Mouse (Mus musculus) neural tube, embryonic 13.5 days (tissue): ENCODE measurements at regions not wholly inside any gene's neighbourhood (a gene's known extent, or its start where the extent isn't known, plus 50 kb on each side); places are given as distances from the start of the nearest gene placed in this dataset.
A peak's percentile ranks its signal among the peaks of the same experiment; 100 is the strongest.

Experiments
- ATAC-seq: fragments of 200-750 bp; cut with Nextera tagmentation; 2 replicates; pipeline ENCODE4 v1.8.0; 2017; ENCODE audit warnings: low read depth, mild to moderate bottlenecking, moderate TSS enrichment, moderate library complexity
- H3K27ac ChIP-seq: fragments of 300-500 bp; sonication (generic); replicated peaks from 2 replicates; pipeline ENCODE4 v1.5.1; 2015; ENCODE audit warnings: moderate library complexity, mild to moderate bottlenecking, inconsistent platforms
- H3K27me3 ChIP-seq: fragments of 300-500 bp; sonication (generic); 2 replicates; pipeline ENCODE4 v1.6.1; 2015; ENCODE audit warnings: mild to moderate bottlenecking, inconsistent platforms
- H3K36me3 ChIP-seq: fragments of 300-500 bp; sonication (generic); 2 replicates; pipeline ENCODE4 v1.6.1; 2015; ENCODE audit warnings: mild to moderate bottlenecking, inconsistent platforms
- H3K4me1 ChIP-seq: fragments of 300-500 bp; sonication (generic); replicated peaks from 2 replicates; pipeline ENCODE4 v1.6.1; 2015; ENCODE audit warnings: inconsistent platforms
- H3K4me2 ChIP-seq: fragments of 300-500 bp; sonication (generic); 2 replicates; pipeline ENCODE4 v1.6.1; 2015; ENCODE audit warnings: inconsistent platforms, mild to moderate bottlenecking, moderate library complexity
- H3K4me3 ChIP-seq: fragments of 300-500 bp; sonication (generic); 2 replicates; pipeline ENCODE4 v1.5.1; 2015; ENCODE audit warnings: mild to moderate bottlenecking, inconsistent platforms
- H3K9ac ChIP-seq: fragments of 300-500 bp; sonication (generic); 2 replicates; pipeline ENCODE4 v1.6.1; 2015; ENCODE audit warnings: moderate library complexity, mild to moderate bottlenecking, inconsistent platforms
- H3K9me3 ChIP-seq: fragments of 300-500 bp; sonication (generic); 2 replicates; pipeline ENCODE4 v1.6.1; 2016; ENCODE audit warnings: inconsistent platforms
- WGBS: fragments of 180-500 bp; shearing (Covaris S2); methylation state at CpG from one replicate; pipeline ENCODE4 v1.1.7; 2015; 5-methylcytosine and 5-hydroxymethylcytosine counted together

DNA sequence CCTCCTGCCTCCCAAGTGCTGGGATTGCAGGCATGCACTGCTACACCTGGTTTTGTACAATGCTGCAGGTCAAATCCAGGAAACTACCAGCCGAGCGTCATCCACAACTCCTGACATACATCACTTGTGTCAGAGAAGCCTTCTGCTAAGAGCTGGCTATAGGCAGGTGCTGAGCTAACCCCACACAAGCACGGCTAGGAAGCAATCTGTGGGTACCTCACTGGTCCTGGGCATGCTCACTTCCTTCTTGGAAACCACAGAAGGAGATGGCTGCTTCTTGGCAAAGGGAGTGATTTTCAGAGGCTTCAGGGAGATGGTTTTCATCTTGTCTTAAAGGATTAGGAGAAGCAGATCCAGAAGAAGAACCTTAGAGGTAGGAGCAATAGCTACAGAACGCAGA, 111.3 kb downstream of the Zfp706 start:
- H3K9me3 ChIP-seq = no peaks in the 10 kb centered on the region
- no peak overlapping the region for H3K9ac ChIP-seq
- no peaks in the 10 kb centered on the region for H3K27me3 ChIP-seq
- H3K4me1 ChIP-seq = peaks cover 26% of the 10 kb centered on the region
- no peak overlapping the region for H3K27ac ChIP-seq
- no peak overlapping the region for H3K4me2 ChIP-seq
- H3K4me3 ChIP-seq = no peak overlapping the region
- no peaks in the 10 kb centered on the region for H3K36me3 ChIP-seq
- ATAC-seq = no peak
- WGBS = 91% methylated on average over 4 of the region's 4 CpGs

DNA sequence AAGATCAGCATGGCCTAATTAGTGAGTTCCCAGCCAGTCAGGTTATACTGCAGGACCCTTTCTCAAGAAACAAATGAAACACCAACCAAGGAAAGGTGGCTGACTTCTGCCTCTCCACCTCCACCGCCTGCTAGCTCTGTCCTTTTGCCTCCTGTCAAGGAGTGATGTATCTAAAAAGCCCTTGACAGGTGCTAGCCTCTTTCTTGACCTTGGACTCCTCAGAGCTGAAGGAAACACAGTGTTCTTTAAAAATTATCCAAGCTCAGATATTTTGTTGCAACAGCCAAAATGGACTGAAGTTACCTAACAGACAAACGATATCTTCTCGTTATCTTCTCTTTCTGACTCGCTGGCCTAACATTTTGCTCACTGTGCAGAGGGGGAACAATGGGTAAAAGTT, 112.5 kb downstream of the Zfp706 start:
- no peaks in the 10 kb centered on the region for H3K27me3 ChIP-seq
- WGBS = 89% methylated on average over 4 of the region's 4 CpGs
- no peaks in the 10 kb centered on the region for H3K36me3 ChIP-seq
- no peak overlapping the region for H3K4me2 ChIP-seq
- peaks cover 20% of the 10 kb centered on the region for H3K4me1 ChIP-seq
- no peak for ATAC-seq
- H3K4me3 ChIP-seq = no peak overlapping the region
- H3K9ac ChIP-seq = no peak overlapping the region
- no peak overlapping the region for H3K27ac ChIP-seq
- H3K9me3 ChIP-seq = no peaks in the 10 kb centered on the region

GRCm38 (mm10) chr15:36893407-36893969, 114.1 kb downstream of the Zfp706 start:
- 50% methylated on average over 4 of the region's 4 CpGs for WGBS
- peaks cover 20% of the 10 kb centered on the region for H3K4me1 ChIP-seq
- H3K9ac ChIP-seq = no peak overlapping the region
- no peaks in the 10 kb centered on the region for H3K9me3 ChIP-seq
- H3K4me3 ChIP-seq = no peak overlapping the region
- ATAC-seq = no peak
- no peak overlapping the region for H3K27ac ChIP-seq
- no peaks in the 10 kb centered on the region for H3K36me3 ChIP-seq
- no peak overlapping the region for H3K4me2 ChIP-seq
- no peaks in the 10 kb centered on the region for H3K27me3 ChIP-seq

- H3K27me3 ChIP-seq = no peaks in the 10 kb centered on the region
- peak overlapping the region; percentile 38 for H3K4me2 ChIP-seq
- 11% methylated on average over 15 of the region's 15 CpGs for WGBS
- 0 out of 2 replicates have a peak, but pooled peaks have one; percentile 43 for ATAC-seq
- H3K4me1 ChIP-seq = peaks cover 20% of the 10 kb centered on the region
- no peaks in the 10 kb centered on the region for H3K9me3 ChIP-seq
- H3K27ac ChIP-seq = peak overlapping the region; percentile 6
- no peak overlapping the region for H3K4me3 ChIP-seq
- H3K36me3 ChIP-seq = no peaks in the 10 kb centered on the region
- peak overlapping the region; percentile 59 for H3K9ac ChIP-seq
Observed at GRCm38 (mm10) chr15:36892576-36893205, 114.9 kb downstream of the Zfp706 start.

DNA sequence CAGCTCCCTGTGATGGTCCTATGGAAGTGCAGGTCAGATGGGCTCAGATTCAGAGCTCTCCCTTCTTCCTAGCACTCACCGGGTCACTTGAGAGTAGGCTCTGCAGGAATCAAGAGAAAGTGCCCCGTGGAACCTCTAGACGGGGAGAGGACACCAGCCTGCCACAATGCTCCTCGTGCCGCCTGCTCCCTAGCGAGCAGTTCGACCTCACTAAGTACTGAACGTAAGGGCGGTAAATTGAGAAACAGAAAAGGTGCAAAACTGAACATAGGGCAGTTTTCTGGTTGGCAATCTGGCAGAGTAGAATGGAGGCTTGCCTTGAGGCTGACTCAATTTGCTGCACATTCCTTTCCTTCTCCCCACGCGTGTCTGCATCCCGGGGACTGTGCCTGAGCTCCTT, 115.7 kb downstream of the Zfp706 start:
- H3K9me3 ChIP-seq = no peaks in the 10 kb centered on the region
- H3K27me3 ChIP-seq = no peaks in the 10 kb centered on the region
- no peak overlapping the region for H3K4me3 ChIP-seq
- WGBS = 22% methylated on average over 12 of the region's 12 CpGs
- H3K4me1 ChIP-seq = peaks cover 20% of the 10 kb centered on the region
- no peak overlapping the region for H3K4me2 ChIP-seq
- no peak for ATAC-seq
- H3K36me3 ChIP-seq = no peaks in the 10 kb centered on the region
- H3K9ac ChIP-seq = no peak overlapping the region; the same call in 1 of the 2 replicates
- no peak overlapping the region for H3K27ac ChIP-seq

DNA sequence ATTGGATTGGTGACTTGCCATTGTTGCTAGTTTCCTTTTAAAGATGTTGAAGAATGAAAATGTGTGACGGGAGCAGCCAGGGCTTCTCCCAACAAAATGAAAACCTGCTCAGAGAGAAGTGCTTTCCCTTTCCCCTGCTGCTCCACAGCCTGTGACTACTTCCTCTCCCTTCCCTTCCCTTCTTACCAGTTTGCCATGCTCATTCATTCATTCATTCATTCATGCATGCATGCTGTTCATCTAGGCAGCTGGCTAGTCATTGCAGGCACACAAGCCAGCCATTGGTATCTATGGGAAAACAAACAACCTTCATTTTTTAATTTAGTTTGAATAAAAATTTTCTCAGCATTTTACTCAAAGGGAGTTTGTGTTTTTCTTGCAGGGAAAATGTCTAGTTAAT, 116.3 kb downstream of the Zfp706 start:
- Histone ChIP-seq H3K9ac (no peak overlapping the region), H3K27me3 (no peaks in the 10 kb centered on the region), H3K4me2 (no peak overlapping the region), H3K4me3 (no peak overlapping the region), H3K9me3 (no peaks in the 10 kb centered on the region), H3K36me3 (no peaks in the 10 kb centered on the region), H3K27ac (no peak overlapping the region), H3K4me1 (peaks cover 20% of the 10 kb centered on the region)
- WGBS = 76% methylated on average over 1 of the region's 1 CpGs
- ATAC-seq = no peak

DNA sequence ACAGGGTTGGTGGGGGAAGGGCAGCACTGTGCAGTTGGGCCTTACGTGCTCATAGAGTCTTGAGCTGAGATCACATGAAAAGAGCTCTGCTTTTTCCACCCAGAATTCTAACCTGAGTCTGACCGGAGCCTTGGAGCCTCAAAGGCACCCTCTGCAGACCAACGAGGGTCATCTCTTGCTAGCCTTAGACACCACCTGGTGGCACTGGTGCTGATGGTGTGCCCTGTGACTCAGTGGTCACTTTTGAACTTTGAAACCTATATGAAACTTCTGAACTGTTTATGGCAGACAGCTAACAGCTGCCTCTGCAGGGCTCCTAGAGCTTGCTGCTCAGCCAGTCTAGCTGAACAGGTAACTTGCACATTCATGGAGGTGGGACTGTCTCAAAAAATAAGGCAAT, 118.5 kb downstream of the Zfp706 start:
- no peak overlapping the region for H3K4me2 ChIP-seq
- H3K4me1 ChIP-seq = peaks cover 20% of the 10 kb centered on the region
- no peaks in the 10 kb centered on the region for H3K27me3 ChIP-seq
- WGBS = 88% methylated on average over 3 of the region's 3 CpGs
- no peak overlapping the region for H3K9ac ChIP-seq
- no peak for ATAC-seq
- no peaks in the 10 kb centered on the region for H3K9me3 ChIP-seq
- H3K4me3 ChIP-seq = no peak overlapping the region
- no peaks in the 10 kb centered on the region for H3K36me3 ChIP-seq
- no peak overlapping the region for H3K27ac ChIP-seq

- no peak overlapping the region for H3K9ac ChIP-seq
- WGBS = 86% methylated on average over 11 of the region's 11 CpGs
- no peaks in the 10 kb centered on the region for H3K27me3 ChIP-seq
- peaks cover 19% of the 10 kb centered on the region for H3K4me1 ChIP-seq
- no peaks in the 10 kb centered on the region for H3K36me3 ChIP-seq
- no peaks in the 10 kb centered on the region for H3K9me3 ChIP-seq
- no peak overlapping the region for H3K27ac ChIP-seq
- ATAC-seq = no peak
- no peak overlapping the region for H3K4me3 ChIP-seq
- no peak overlapping the region for H3K4me2 ChIP-seq
Observed at GRCm38 (mm10) chr15:36888351-36889069, 119.1 kb downstream of the Zfp706 start.

GRCm38 (mm10) chr15:36884671-36885365, 122.8 kb downstream of the Zfp706 start:
- ATAC-seq = no peak
- no peaks in the 10 kb centered on the region for H3K4me1 ChIP-seq
- H3K9ac ChIP-seq = no peak overlapping the region
- no peaks in the 10 kb centered on the region for H3K27me3 ChIP-seq
- H3K36me3 ChIP-seq = no peaks in the 10 kb centered on the region
- no peaks in the 10 kb centered on the region for H3K9me3 ChIP-seq
- H3K27ac ChIP-seq = no peak overlapping the region
- 83% methylated on average over 11 of the region's 11 CpGs for WGBS
- no peak overlapping the region for H3K4me2 ChIP-seq
- no peak overlapping the region for H3K4me3 ChIP-seq

GRCm38 (mm10) chr15:36884074-36884473, 123.5 kb downstream of the Zfp706 start:
- whole genome bisulfite sequencing = 93% methylated on average over 3 of the region's 3 CpGs
- Histone ChIP-seq H3K27ac (no peak overlapping the region), H3K9ac (no peak overlapping the region), H3K9me3 (no peaks in the 10 kb centered on the region), H3K36me3 (no peaks in the 10 kb centered on the region), H3K4me2 (no peak overlapping the region), H3K27me3 (no peaks in the 10 kb centered on the region), H3K4me3 (no peak overlapping the region), H3K4me1 (0 out of 2 replicates have a peak, but pooled peaks cover under 1% of the 10 kb centered on the region)
- no peak for ATAC-seq

GRCm38 (mm10) chr15:36883156-36883555, 124.4 kb downstream of the Zfp706 start:
- no peak for ATAC-seq
- Histone ChIP-seq H3K27ac (no peak overlapping the region), H3K9me3 (no peaks in the 10 kb centered on the region), H3K4me3 (no peak overlapping the region), H3K9ac (no peak overlapping the region), H3K27me3 (no peaks in the 10 kb centered on the region), H3K36me3 (no peaks in the 10 kb centered on the region), H3K4me1 (peaks cover 9% of the 10 kb centered on the region; the same call in 1 of the 2 replicates), H3K4me2 (no peak overlapping the region)
- 81% methylated on average over 6 of the region's 6 CpGs for WGBS

- no peak overlapping the region for H3K9ac ChIP-seq
- no peak overlapping the region for H3K4me2 ChIP-seq
- H3K27me3 ChIP-seq = no peaks in the 10 kb centered on the region
- ATAC-seq = no peak
- H3K27ac ChIP-seq = no peak overlapping the region
- WGBS = 94% methylated on average over 2 of the region's 2 CpGs
- H3K4me1 ChIP-seq = peaks cover 18% of the 10 kb centered on the region
- H3K36me3 ChIP-seq = no peaks in the 10 kb centered on the region
- no peak overlapping the region for H3K4me3 ChIP-seq
- no peaks in the 10 kb centered on the region for H3K9me3 ChIP-seq
Observed at GRCm38 (mm10) chr15:36881576-36881975, 126.0 kb downstream of the Zfp706 start.
